Mouse (Mus musculus) kidney, postnatal 0 days (tissue): ENCODE results near the gene Arid5b. TPM values are rescaled to one million over a fixed set of nuclear protein-coding genes. Genes with fewer than 3 reads are reported as not detected.
A peak's percentile ranks its signal among the peaks of the same experiment; 100 is the strongest.

Experiments used
- ATAC-seq: fragments of 200-750 bp; cut with Nextera tagmentation; replicated peaks from 2 replicates; pipeline ENCODE4 v1.8.0; 2017; ENCODE audit warnings: low read depth, moderate number of reproducible peaks, moderate TSS enrichment, moderate library complexity; ENCODE audit not compliant: low FRiP score
- DNase-seq: peaks from one replicate; pipeline ENCODE4 v3.0.0-alpha.2; 2016; ENCODE audit warnings: low spot score
- H3K27ac ChIP-seq: fragments of 300-500 bp; sonication (generic); 2 replicates; pipeline ENCODE4 v1.5.1; 2014; ENCODE audit warnings: mild to moderate bottlenecking
- H3K27me3 ChIP-seq: fragments of 300-500 bp; sonication (generic); 2 replicates; pipeline ENCODE4 v1.6.1; 2014; ENCODE audit warnings: low read length, mixed read lengths; ENCODE audit not compliant: insufficient read depth
- H3K36me3 ChIP-seq: fragments of 300-500 bp; sonication (generic); 2 replicates; pipeline ENCODE4 v1.6.1; 2014; ENCODE audit warnings: low read length, mixed read lengths; ENCODE audit not compliant: insufficient read depth
- H3K4me1 ChIP-seq: fragments of 300-500 bp; sonication (generic); replicated peaks from 2 replicates; pipeline ENCODE4 v1.6.1; 2014; ENCODE audit warnings: antibody characterized with exemption, low read length, mixed read lengths; ENCODE audit not compliant: insufficient read depth
- H3K4me2 ChIP-seq: fragments of 300-500 bp; sonication (generic); 2 replicates; pipeline ENCODE4 v1.6.1; 2014; ENCODE audit warnings: mild to moderate bottlenecking, low read length, moderate library complexity, mixed read lengths
- H3K4me3 ChIP-seq: fragments of 300-500 bp; sonication (generic); replicated peaks from 2 replicates; pipeline ENCODE4 v1.5.1; 2014; ENCODE audit warnings: low read depth, low read length
- H3K9ac ChIP-seq: fragments of 300-500 bp; sonication (generic); 2 replicates; pipeline ENCODE4 v1.6.1; 2014; ENCODE audit warnings: low read depth, low read length
- H3K9me3 ChIP-seq: fragments of 300-500 bp; sonication (generic); replicated peaks from 2 replicates; pipeline ENCODE4 v1.6.1; 2016; ENCODE audit warnings: low read length, inconsistent platforms, mixed read lengths
- CTCF ChIP-seq: IDR thresholded peaks from 2 replicates; pipeline ENCODE4 v1.5.1; 2016; ENCODE audit warnings: antibody characterized with exemption, low read depth, mild to moderate bottlenecking, moderate library complexity
- WGBS: fragments of 180-500 bp; shearing (Covaris S2); extraction: QIAGEN DNeasy Blood & Tissue Kit; methylation state at CpG from one replicate; pipeline ENCODE4 v1.1.7; 2014; 5-methylcytosine and 5-hydroxymethylcytosine counted together
- polyA plus RNA-seq: library from polyadenylated mRNA; unstranded; fragments of >200 nt; fragmentation: Nextera tagmentation; extraction: Ambion mirVana; gene quantifications from 2 replicates; pipeline ENCODE4 v1.2.1, GENCODE M21; 2015

Arid5b gene
- polyA plus RNA-seq, 1 experiment from 2014 or later: 30.3 TPM

DNA sequence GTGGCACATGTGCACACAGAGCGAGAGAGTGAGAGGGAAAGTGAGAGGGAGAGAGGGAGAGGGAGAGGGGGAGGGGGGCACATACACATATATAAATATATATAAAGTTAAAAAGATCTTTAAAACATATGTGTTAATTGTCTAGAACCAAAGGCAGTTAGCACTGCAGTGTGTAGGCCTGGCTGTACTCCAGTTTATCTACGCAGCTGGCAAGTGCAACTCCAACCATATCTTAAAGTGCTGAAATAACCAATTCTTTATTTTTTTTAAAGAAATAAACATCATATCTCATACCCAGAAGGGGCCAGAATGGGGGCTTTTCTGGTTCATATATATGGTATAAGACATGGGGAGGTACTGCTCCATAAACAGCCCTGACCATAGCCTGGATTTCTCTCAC lies 114.4 kb downstream of the Arid5b start:
- no peak overlapping the region for H3K4me3 ChIP-seq
- ATAC-seq: no peak
- no peaks in the 10 kb centered on the region for H3K9me3 ChIP-seq
- no peak for DNase-seq
- 90% methylated on average over 2 of the region's 2 CpGs for WGBS
- 0 out of 2 replicates have a peak, but pooled peaks cover 4% of the 10 kb centered on the region for H3K36me3 ChIP-seq
- no peaks in the 10 kb centered on the region for H3K27me3 ChIP-seq
- H3K27ac ChIP-seq: no peak overlapping the region
- peaks cover 23% of the 10 kb centered on the region; the same call in 1 of the 2 replicates for H3K4me1 ChIP-seq
- no peak overlapping the region for H3K9ac ChIP-seq
- no peak for TF ChIP-seq CTCF
- no peak overlapping the region for H3K4me2 ChIP-seq

DNA sequence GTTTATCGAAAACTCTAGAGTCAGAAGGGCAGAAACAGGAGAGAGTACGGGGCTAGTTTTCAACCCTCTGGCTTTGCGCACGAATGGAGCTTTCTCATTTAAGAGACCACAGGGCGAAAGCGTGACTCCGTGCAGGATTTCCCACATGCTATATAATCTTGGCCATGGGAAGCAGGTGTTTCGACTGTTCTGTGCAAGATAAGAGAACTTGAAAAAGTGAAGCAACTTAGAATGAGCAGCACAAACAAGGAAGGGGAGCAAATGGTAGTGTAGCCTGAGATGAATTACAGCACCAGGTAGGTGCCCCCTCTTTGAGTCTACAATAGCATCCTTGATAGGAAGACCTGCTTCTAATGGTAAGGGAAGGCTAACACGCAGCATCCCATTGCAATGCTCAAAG lies 118.8 kb downstream of the Arid5b start:
- H3K4me2 ChIP-seq: no peak overlapping the region
- 90% methylated on average over 9 of the region's 9 CpGs for WGBS
- ATAC-seq: no peak
- no peak overlapping the region for H3K27ac ChIP-seq
- no peak overlapping the region for H3K9ac ChIP-seq
- H3K27me3 ChIP-seq: no peaks in the 10 kb centered on the region
- no peak for DNase-seq
- H3K4me3 ChIP-seq: no peak overlapping the region
- TF ChIP-seq CTCF: no peak
- H3K9me3 ChIP-seq: no peaks in the 10 kb centered on the region
- 0 out of 2 replicates have a peak, but pooled peaks cover 4% of the 10 kb centered on the region for H3K36me3 ChIP-seq
- 0 out of 2 replicates have a peak, but pooled peaks cover 4% of the 10 kb centered on the region for H3K4me1 ChIP-seq

- H3K27me3 ChIP-seq: no peaks in the 10 kb centered on the region
- 0 out of 2 replicates have a peak, but pooled peaks cover 4% of the 10 kb centered on the region for H3K36me3 ChIP-seq
- no peak for TF ChIP-seq CTCF
- H3K4me1 ChIP-seq: 0 out of 2 replicates have a peak, but pooled peaks cover 4% of the 10 kb centered on the region
- no peak overlapping the region for H3K4me3 ChIP-seq
- no peak overlapping the region for H3K27ac ChIP-seq
- no peak overlapping the region for H3K9ac ChIP-seq
- WGBS: 76% methylated on average over 5 of the region's 5 CpGs
- H3K9me3 ChIP-seq: no peaks in the 10 kb centered on the region
- no peak for ATAC-seq
- H3K4me2 ChIP-seq: no peak overlapping the region
- no peak for DNase-seq
Observed at GRCm38 (mm10) chr10:68158555-68158954, 120.0 kb downstream of the Arid5b start.

DNA sequence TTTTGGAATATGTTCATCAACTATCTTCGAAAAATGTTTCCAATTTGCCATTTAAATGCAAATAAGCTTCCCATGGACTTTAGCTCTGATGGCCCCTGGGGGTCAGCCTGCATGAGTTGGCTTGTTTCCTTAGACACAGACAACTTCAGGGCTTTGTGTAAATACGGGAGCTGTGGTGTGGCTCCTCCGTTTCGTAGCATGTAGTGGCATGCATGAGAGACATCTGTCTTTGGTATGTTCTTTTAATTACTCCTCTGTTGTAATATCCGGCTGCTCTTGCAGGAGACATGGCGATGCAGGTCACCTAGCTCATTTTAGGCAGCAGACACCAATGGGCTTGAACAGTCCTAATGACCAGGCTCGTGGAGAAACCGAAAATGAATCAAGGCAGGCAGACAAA lies 121.0 kb downstream of the Arid5b start:
- 0 out of 2 replicates have a peak, but pooled peaks cover under 1% of the 10 kb centered on the region for H3K36me3 ChIP-seq
- no peak overlapping the region for H3K4me2 ChIP-seq
- TF ChIP-seq CTCF: no peak
- H3K4me1 ChIP-seq: 0 out of 2 replicates have a peak, but pooled peaks cover 4% of the 10 kb centered on the region
- 76% methylated on average over 8 of the region's 8 CpGs for WGBS
- ATAC-seq (no peak), DNase-seq (no peak)
- H3K9me3 ChIP-seq: no peaks in the 10 kb centered on the region
- H3K27ac ChIP-seq: no peak overlapping the region
- H3K27me3 ChIP-seq: no peaks in the 10 kb centered on the region
- no peak overlapping the region for H3K9ac ChIP-seq
- no peak overlapping the region for H3K4me3 ChIP-seq

DNA sequence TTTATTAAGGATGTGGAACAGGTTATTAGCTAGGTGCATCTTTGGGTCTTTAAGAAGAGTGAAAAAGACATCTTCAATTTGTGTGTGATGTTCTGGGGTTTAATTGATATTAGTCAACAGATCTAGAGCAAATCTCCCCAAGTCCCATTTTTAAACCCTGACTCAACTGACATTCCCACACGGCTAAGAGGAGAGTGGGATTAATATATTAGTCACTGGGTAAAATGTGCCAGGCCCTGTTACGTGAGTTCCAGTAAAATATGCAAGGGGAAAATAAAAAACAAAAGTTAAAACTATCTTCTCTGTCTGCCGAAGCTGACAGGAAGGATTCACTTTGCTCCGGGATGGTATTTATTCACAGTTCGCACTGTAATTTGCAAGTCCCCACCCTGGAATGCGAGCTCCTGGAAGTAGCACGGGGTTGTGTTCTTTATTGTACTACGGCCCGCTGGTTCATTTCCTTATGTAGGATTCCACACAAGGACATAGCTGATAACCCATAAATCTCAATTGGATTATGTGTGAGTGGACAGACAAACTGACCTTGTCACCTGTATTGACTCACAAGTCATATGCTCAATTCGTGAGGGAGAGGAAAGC lies 121.8 kb downstream of the Arid5b start:
- Histone ChIP-seq H3K27me3 (no peaks in the 10 kb centered on the region), H3K27ac (no peak overlapping the region), H3K36me3 (no peaks in the 10 kb centered on the region), H3K4me2 (no peak overlapping the region), H3K4me1 (0 out of 2 replicates have a peak, but pooled peaks cover 4% of the 10 kb centered on the region), H3K9me3 (no peaks in the 10 kb centered on the region), H3K4me3 (no peak overlapping the region), H3K9ac (no peak overlapping the region)
- WGBS: 47% methylated on average over 10 of the region's 10 CpGs
- TF ChIP-seq CTCF: no peak
- no peak for ATAC-seq
- DNase-seq: no peak

DNA sequence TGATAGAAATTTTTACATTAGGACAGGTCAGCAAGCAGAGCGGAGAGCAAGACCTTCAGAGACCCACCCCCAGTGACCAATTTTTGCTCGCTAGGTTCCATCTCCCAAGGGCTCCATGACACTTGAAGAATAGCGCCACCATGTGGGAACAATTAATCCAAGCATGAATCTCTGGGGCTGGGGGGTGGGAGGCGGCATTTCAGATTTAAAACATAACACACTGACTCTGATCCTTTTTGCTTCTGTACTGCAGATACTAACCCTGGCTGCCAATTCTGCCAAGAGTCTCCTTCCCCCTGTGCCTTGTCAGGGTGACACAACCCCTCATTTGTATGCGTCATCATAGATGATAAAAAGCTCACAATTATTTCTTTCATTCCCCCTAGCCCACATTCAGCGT lies 122.4 kb downstream of the Arid5b start:
- Histone ChIP-seq H3K36me3 (no peaks in the 10 kb centered on the region), H3K4me2 (no peak overlapping the region), H3K27me3 (no peaks in the 10 kb centered on the region), H3K4me3 (no peak overlapping the region), H3K9me3 (no peaks in the 10 kb centered on the region), H3K9ac (no peak overlapping the region), H3K4me1 (0 out of 2 replicates have a peak, but pooled peaks cover 4% of the 10 kb centered on the region), H3K27ac (no peak overlapping the region)
- DNase-seq (no peak), ATAC-seq (no peak)
- WGBS: 90% methylated on average over 6 of the region's 6 CpGs
- TF ChIP-seq CTCF: peak; percentile 32; the same call in 1 of the 2 replicates
